Mouse (Mus musculus): ENCODE data around the gene Eln. TPM values are rescaled to one million over a fixed set of nuclear protein-coding genes. Genes with fewer than 3 reads are reported as not detected.

Gene Eln
- polyA plus RNA-seq, 1 experiment = 35.5 TPM

DNA sequence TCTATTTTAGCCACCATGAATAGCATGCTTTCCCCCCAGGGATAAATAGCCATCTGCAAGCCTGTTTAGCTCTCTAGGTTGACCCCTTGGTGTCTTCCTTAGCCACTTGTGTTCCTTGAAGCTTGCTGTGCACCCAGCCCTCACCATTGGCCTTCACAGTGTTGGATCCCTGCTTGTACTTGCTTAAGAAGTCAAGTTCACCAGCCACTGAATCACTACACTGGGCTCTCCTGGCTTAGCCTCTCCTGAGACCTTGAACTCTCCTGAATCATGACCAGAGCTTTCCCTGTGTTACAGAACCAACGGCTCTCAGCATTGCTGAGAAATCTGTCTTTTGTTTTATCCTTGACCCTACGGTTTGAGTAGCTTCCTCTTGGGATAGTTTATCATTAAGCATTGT is 33.0 kb upstream of the Eln start:
- Histone ChIP-seq H3K4me3 (ENCODE audit: control insufficient read depth, insufficient read depth, low read length) (no peak overlapping the region), H3K36me3 (ENCODE audit: control insufficient read depth, insufficient read depth, low read length) (no peaks in the 10 kb centered on the region), H3K4me1 (replicated peaks; ENCODE audit: control insufficient read depth, insufficient read depth, low read length) (no peaks in the 10 kb centered on the region), H3K27ac (ENCODE audit: control insufficient read depth, insufficient read depth, low read length) (no peak overlapping the region), H3K27me3 (ENCODE audit: control insufficient read depth, insufficient read depth, low read length) (no peaks in the 10 kb centered on the region)
- no peak for DNase-seq
- WGBS = 61% methylated on average over 2 of the region's 2 CpGs
- TF ChIP-seq CTCF (IDR thresholded peaks at IDR 0.05; ENCODE audit: borderline replicate concordance, control insufficient read depth, extremely low read depth, insufficient read depth, low read length, poor library complexity) = no peak
- no peak for TF ChIP-seq POLR2A (IDR thresholded peaks at IDR 0.05; ENCODE audit: control insufficient read depth, extremely low read depth, insufficient read depth, low read length, poor library complexity)

GRCm38 (mm10) chr5:134776551-134776950 is 29.4 kb upstream of the Eln start:
- Histone ChIP-seq H3K4me3 (ENCODE audit: control insufficient read depth, insufficient read depth, low read length) (no peak overlapping the region), H3K4me1 (replicated peaks; ENCODE audit: control insufficient read depth, insufficient read depth, low read length) (no peaks in the 10 kb centered on the region), H3K36me3 (ENCODE audit: control insufficient read depth, insufficient read depth, low read length) (no peaks in the 10 kb centered on the region), H3K27ac (ENCODE audit: control insufficient read depth, insufficient read depth, low read length) (no peak overlapping the region), H3K27me3 (ENCODE audit: control insufficient read depth, insufficient read depth, low read length) (no peaks in the 10 kb centered on the region)
- no peak for DNase-seq
- 91% methylated on average over 12 of the region's 12 CpGs for WGBS
- TF ChIP-seq POLR2A (IDR thresholded peaks at IDR 0.05; ENCODE audit: control insufficient read depth, extremely low read depth, insufficient read depth, low read length, poor library complexity) (no peak), CTCF (IDR thresholded peaks at IDR 0.05; ENCODE audit: borderline replicate concordance, control insufficient read depth, extremely low read depth, insufficient read depth, low read length, poor library complexity) (no peak)

- DNase-seq = no peak
- H3K27ac ChIP-seq (ENCODE audit: control insufficient read depth, insufficient read depth, low read length) = no peak overlapping the region
- no peak overlapping the region for H3K4me3 ChIP-seq (ENCODE audit: control insufficient read depth, insufficient read depth, low read length)
- WGBS = 97% methylated on average over 12 of the region's 12 CpGs
- TF ChIP-seq POLR2A (IDR thresholded peaks at IDR 0.05; ENCODE audit: control insufficient read depth, extremely low read depth, insufficient read depth, low read length, poor library complexity) (no peak), CTCF (IDR thresholded peaks at IDR 0.05; ENCODE audit: borderline replicate concordance, control insufficient read depth, extremely low read depth, insufficient read depth, low read length, poor library complexity) (no peak)
- H3K36me3 ChIP-seq (ENCODE audit: control insufficient read depth, insufficient read depth, low read length) = no peaks in the 10 kb centered on the region
- no peaks in the 10 kb centered on the region for H3K4me1 ChIP-seq (replicated peaks; ENCODE audit: control insufficient read depth, insufficient read depth, low read length)
- H3K27me3 ChIP-seq (ENCODE audit: control insufficient read depth, insufficient read depth, low read length) = no peaks in the 10 kb centered on the region
These were observed 25.4 kb upstream of the Eln start for GRCm38 (mm10) chr5:134772522-134772921.

DNA sequence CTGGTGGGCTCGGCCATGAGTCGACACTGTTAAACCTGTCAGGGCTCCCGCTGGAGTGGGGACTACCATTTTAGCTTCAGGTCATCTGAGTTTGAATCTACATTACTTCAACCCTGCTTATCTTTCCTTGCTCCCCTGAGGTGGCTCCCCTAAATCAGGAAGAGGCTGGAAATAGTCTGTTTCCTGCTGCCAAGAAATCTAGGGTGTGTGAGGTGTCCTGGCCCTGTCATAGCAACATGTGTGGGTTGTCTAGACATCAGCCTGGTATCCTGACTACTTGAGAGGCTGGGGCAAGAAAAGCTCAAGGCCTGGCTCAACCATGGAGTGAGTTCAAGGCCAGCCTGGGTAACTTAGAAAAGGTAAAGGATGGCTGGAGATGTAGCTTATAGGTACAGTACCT is 24.6 kb upstream of the Eln start:
- no peaks in the 10 kb centered on the region for H3K36me3 ChIP-seq (ENCODE audit: control insufficient read depth, insufficient read depth, low read length)
- H3K4me1 ChIP-seq (replicated peaks; ENCODE audit: control insufficient read depth, insufficient read depth, low read length) = no peaks in the 10 kb centered on the region
- no peak overlapping the region for H3K4me3 ChIP-seq (ENCODE audit: control insufficient read depth, insufficient read depth, low read length)
- WGBS = 78% methylated on average over 3 of the region's 3 CpGs
- no peak overlapping the region for H3K27ac ChIP-seq (ENCODE audit: control insufficient read depth, insufficient read depth, low read length)
- no peaks in the 10 kb centered on the region for H3K27me3 ChIP-seq (ENCODE audit: control insufficient read depth, insufficient read depth, low read length)
- TF ChIP-seq POLR2A (IDR thresholded peaks at IDR 0.05; ENCODE audit: control insufficient read depth, extremely low read depth, insufficient read depth, low read length, poor library complexity) (no peak), CTCF (IDR thresholded peaks at IDR 0.05; ENCODE audit: borderline replicate concordance, control insufficient read depth, extremely low read depth, insufficient read depth, low read length, poor library complexity) (no peak)
- no peak for DNase-seq

DNA sequence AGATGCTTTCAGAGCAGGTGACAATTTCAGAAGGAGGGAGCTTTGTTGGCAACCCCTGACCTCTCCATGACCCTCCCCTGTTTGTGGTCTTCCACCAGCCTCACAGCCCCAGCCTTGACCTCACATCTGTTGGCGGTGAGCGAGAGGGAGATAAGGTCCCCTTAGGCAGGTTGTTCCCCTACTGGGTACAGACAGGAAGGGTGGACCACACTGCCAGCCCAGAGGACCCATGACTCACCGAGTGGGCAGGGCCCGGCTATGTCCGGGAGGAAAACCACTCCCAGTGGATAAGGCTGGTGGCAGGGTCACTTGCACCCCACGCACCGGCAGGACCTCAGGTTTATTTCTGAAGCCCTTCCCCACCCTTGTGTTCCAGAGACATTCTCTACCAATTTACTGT is 22.1 kb upstream of the Eln start:
- Histone ChIP-seq H3K4me1 (replicated peaks; ENCODE audit: control insufficient read depth, insufficient read depth, low read length) (no peaks in the 10 kb centered on the region), H3K27me3 (ENCODE audit: control insufficient read depth, insufficient read depth, low read length) (no peaks in the 10 kb centered on the region), H3K4me3 (ENCODE audit: control insufficient read depth, insufficient read depth, low read length) (no peak overlapping the region), H3K27ac (ENCODE audit: control insufficient read depth, insufficient read depth, low read length) (no peak overlapping the region), H3K36me3 (ENCODE audit: control insufficient read depth, insufficient read depth, low read length) (no peaks in the 10 kb centered on the region)
- no peak for DNase-seq
- WGBS = 8% methylated on average over 7 of the region's 7 CpGs
- TF ChIP-seq POLR2A (IDR thresholded peaks at IDR 0.05; ENCODE audit: control insufficient read depth, extremely low read depth, insufficient read depth, low read length, poor library complexity) (no peak), CTCF (IDR thresholded peaks at IDR 0.05; ENCODE audit: borderline replicate concordance, control insufficient read depth, extremely low read depth, insufficient read depth, low read length, poor library complexity) (no peak)

- Histone ChIP-seq H3K27me3 (ENCODE audit: control insufficient read depth, insufficient read depth, low read length) (no peaks in the 10 kb centered on the region), H3K36me3 (ENCODE audit: control insufficient read depth, insufficient read depth, low read length) (no peaks in the 10 kb centered on the region), H3K27ac (ENCODE audit: control insufficient read depth, insufficient read depth, low read length) (no peak overlapping the region), H3K4me3 (ENCODE audit: control insufficient read depth, insufficient read depth, low read length) (no peak overlapping the region), H3K4me1 (replicated peaks; ENCODE audit: control insufficient read depth, insufficient read depth, low read length) (no peaks in the 10 kb centered on the region)
- DNase-seq = no peak
- WGBS = 93% methylated on average over 16 of the region's 16 CpGs
- TF ChIP-seq POLR2A (IDR thresholded peaks at IDR 0.05; ENCODE audit: control insufficient read depth, extremely low read depth, insufficient read depth, low read length, poor library complexity) = no peak
- no peak for TF ChIP-seq CTCF (IDR thresholded peaks at IDR 0.05; ENCODE audit: borderline replicate concordance, control insufficient read depth, extremely low read depth, insufficient read depth, low read length, poor library complexity)
These were observed 18.3 kb upstream of the Eln start for GRCm38 (mm10) chr5:134765441-134765840.

- WGBS = 91% methylated on average over 9 of the region's 9 CpGs
- no peak for TF ChIP-seq CTCF (IDR thresholded peaks at IDR 0.05; ENCODE audit: borderline replicate concordance, control insufficient read depth, extremely low read depth, insufficient read depth, low read length, poor library complexity)
- no peak for TF ChIP-seq POLR2A (IDR thresholded peaks at IDR 0.05; ENCODE audit: control insufficient read depth, extremely low read depth, insufficient read depth, low read length, poor library complexity)
- Histone ChIP-seq H3K4me1 (replicated peaks; ENCODE audit: control insufficient read depth, insufficient read depth, low read length) (no peaks in the 10 kb centered on the region), H3K36me3 (ENCODE audit: control insufficient read depth, insufficient read depth, low read length) (no peaks in the 10 kb centered on the region), H3K27me3 (ENCODE audit: control insufficient read depth, insufficient read depth, low read length) (no peaks in the 10 kb centered on the region), H3K4me3 (ENCODE audit: control insufficient read depth, insufficient read depth, low read length) (no peak overlapping the region), H3K27ac (ENCODE audit: control insufficient read depth, insufficient read depth, low read length) (no peak overlapping the region)
- DNase-seq = no peak
These were observed 16.2 kb upstream of the Eln start for GRCm38 (mm10) chr5:134763326-134763725.
